Mouse (Mus musculus): ENCODE results near the gene Scarb2. TPM values are rescaled to one million over a fixed set of nuclear protein-coding genes. Genes with fewer than 3 reads are reported as not detected.

The Scarb2 gene
- polyA plus RNA-seq, 1 experiment from 2014 or later, result 15.6 TPM

- H3K4me3 ChIP-seq (ENCODE audit: control insufficient read depth in 1 of 2, insufficient read depth in 1 of 2, low read depth in 1 of 2, low read length in 2 of 2), result no peak overlapping the region
- no peak for ATAC-seq (ENCODE audit: insufficient number of reproducible peaks, insufficient read depth, low FRiP score, low read depth)
Observed at GRCm38 (mm10) chr5:92472863-92473262, 33.8 kb downstream of the Scarb2 start.

GRCm38 (mm10) chr5:92471531-92471930, 35.1 kb downstream of the Scarb2 start:
- Histone ChIP-seq H3K36me3 (ENCODE audit: control insufficient read depth, insufficient read depth, low read length) (0 out of 2 replicates have a peak, but pooled peaks cover 7% of the 10 kb centered on the region), H3K27ac (replicated peaks in 1 of 2; ENCODE audit: control insufficient read depth in 1 of 2, insufficient read depth in 1 of 2, low read depth in 2 of 2, low read length in 2 of 2) (no peak overlapping the region), H3K27me3 (ENCODE audit: control insufficient read depth, insufficient read depth, low read length) (no peaks in the 10 kb centered on the region), H3K4me3 (ENCODE audit: control insufficient read depth in 1 of 2, insufficient read depth in 1 of 2, low read depth in 1 of 2, low read length in 2 of 2) (no peak overlapping the region), H3K9me3 (ENCODE audit: control insufficient read depth, low read length) (no peaks in the 10 kb centered on the region), H3K9ac (ENCODE audit: low read length) (no peak overlapping the region), H3K4me2 (ENCODE audit: low read length) (no peak overlapping the region), H3K4me1 (ENCODE audit: control insufficient read depth in 2 of 2, insufficient read depth in 2 of 2, low read length in 2 of 2) (peaks cover 21 to 33% of the 10 kb centered on the region in 2 experiments)
- no peak for ATAC-seq (ENCODE audit: insufficient number of reproducible peaks, insufficient read depth, low FRiP score, low read depth)
- WGBS, result 82% methylated on average over 4 of the region's 4 CpGs

More at GRCm38 (mm10) chr5:92472863-92473262, 33.8 kb downstream of the Scarb2 start:
- H3K9ac ChIP-seq (ENCODE audit: low read length), result no peak overlapping the region
- peaks cover 17 to 21% of the 10 kb centered on the region in 2 experiments for H3K4me1 ChIP-seq (ENCODE audit: control insufficient read depth in 2 of 2, insufficient read depth in 2 of 2, low read length in 2 of 2)
- WGBS, result 77% methylated on average over 5 of the region's 5 CpGs
- H3K27ac ChIP-seq (replicated peaks in 1 of 2; ENCODE audit: control insufficient read depth in 1 of 2, insufficient read depth in 1 of 2, low read depth in 2 of 2, low read length in 2 of 2), result no peak overlapping the region
- H3K4me2 ChIP-seq (ENCODE audit: low read length), result no peak overlapping the region
- H3K36me3 ChIP-seq (ENCODE audit: control insufficient read depth, insufficient read depth, low read length), result 0 out of 2 replicates have a peak, but pooled peaks cover 7% of the 10 kb centered on the region
- H3K27me3 ChIP-seq (ENCODE audit: control insufficient read depth, insufficient read depth, low read length), result no peaks in the 10 kb centered on the region
- no peaks in the 10 kb centered on the region for H3K9me3 ChIP-seq (ENCODE audit: control insufficient read depth, low read length)

GRCm38 (mm10) chr5:92469201-92470130, 37.2 kb downstream of the Scarb2 start:
- Histone ChIP-seq H3K36me3 (ENCODE audit: control insufficient read depth, insufficient read depth, low read length) (0 out of 2 replicates have a peak, but pooled peaks cover 10% of the 10 kb centered on the region), H3K9me3 (ENCODE audit: control insufficient read depth, low read length) (no peaks in the 10 kb centered on the region), H3K27ac (replicated peaks in 1 of 2; ENCODE audit: control insufficient read depth in 1 of 2, insufficient read depth in 1 of 2, low read depth in 2 of 2, low read length in 2 of 2) (peak overlapping the region; percentile 57 to 77), H3K4me1 (ENCODE audit: control insufficient read depth in 2 of 2, insufficient read depth in 2 of 2, low read length in 2 of 2) (peaks cover 21 to 33% of the 10 kb centered on the region in 2 experiments), H3K9ac (ENCODE audit: low read length) (no peak overlapping the region), H3K4me3 (ENCODE audit: control insufficient read depth in 1 of 2, insufficient read depth in 1 of 2, low read depth in 1 of 2, low read length in 2 of 2) (no peak overlapping the region), H3K4me2 (ENCODE audit: low read length) (0 out of 2 replicates have a peak overlapping the region, but pooled peaks have one; percentile 1), H3K27me3 (ENCODE audit: control insufficient read depth, insufficient read depth, low read length) (no peaks in the 10 kb centered on the region)
- peak; percentile 55; the same call in 1 of the 2 replicates for ATAC-seq (ENCODE audit: insufficient number of reproducible peaks, insufficient read depth, low FRiP score, low read depth)
- 52% methylated on average over 18 of the region's 18 CpGs for WGBS

- Histone ChIP-seq H3K9ac (ENCODE audit: low read length) (no peak overlapping the region), H3K27me3 (ENCODE audit: control insufficient read depth, insufficient read depth, low read length) (no peaks in the 10 kb centered on the region), H3K4me1 (ENCODE audit: control insufficient read depth in 2 of 2, insufficient read depth in 2 of 2, low read length in 2 of 2) (peaks cover 21 to 33% of the 10 kb centered on the region in 2 experiments), H3K4me2 (ENCODE audit: low read length) (no peak overlapping the region), H3K36me3 (ENCODE audit: control insufficient read depth, insufficient read depth, low read length) (0 out of 2 replicates have a peak, but pooled peaks cover 10% of the 10 kb centered on the region), H3K27ac (replicated peaks in 1 of 2; ENCODE audit: control insufficient read depth in 1 of 2, insufficient read depth in 1 of 2, low read depth in 2 of 2, low read length in 2 of 2) (peak overlapping the region in 1 of 2 experiments; percentile 35; a peak in 2 of 4 replicates), H3K9me3 (ENCODE audit: control insufficient read depth, low read length) (no peaks in the 10 kb centered on the region), H3K4me3 (ENCODE audit: control insufficient read depth in 1 of 2, insufficient read depth in 1 of 2, low read depth in 1 of 2, low read length in 2 of 2) (no peak overlapping the region)
- ATAC-seq (ENCODE audit: insufficient number of reproducible peaks, insufficient read depth, low FRiP score, low read depth), result no peak
- 45% methylated on average over 6 of the region's 6 CpGs for WGBS
Observed at GRCm38 (mm10) chr5:92468234-92468633, 38.4 kb downstream of the Scarb2 start.

GRCm38 (mm10) chr5:92467102-92467766, 39.4 kb downstream of the Scarb2 start:
- Histone ChIP-seq H3K4me3 (ENCODE audit: control insufficient read depth in 1 of 2, insufficient read depth in 1 of 2, low read depth in 1 of 2, low read length in 2 of 2) (no peak overlapping the region), H3K27ac (replicated peaks in 1 of 2; ENCODE audit: control insufficient read depth in 1 of 2, insufficient read depth in 1 of 2, low read depth in 2 of 2, low read length in 2 of 2) (peak overlapping the region; percentile 24 to 35; a peak in 3 of 4 replicates), H3K4me2 (ENCODE audit: low read length) (0 out of 2 replicates have a peak overlapping the region, but pooled peaks have one; percentile 2), H3K4me1 (ENCODE audit: control insufficient read depth in 2 of 2, insufficient read depth in 2 of 2, low read length in 2 of 2) (peaks cover 21 to 33% of the 10 kb centered on the region in 2 experiments), H3K9me3 (ENCODE audit: control insufficient read depth, low read length) (no peaks in the 10 kb centered on the region), H3K9ac (ENCODE audit: low read length) (no peak overlapping the region), H3K36me3 (ENCODE audit: control insufficient read depth, insufficient read depth, low read length) (0 out of 2 replicates have a peak, but pooled peaks cover 10% of the 10 kb centered on the region), H3K27me3 (ENCODE audit: control insufficient read depth, insufficient read depth, low read length) (no peaks in the 10 kb centered on the region)
- WGBS, result 61% methylated on average over 8 of the region's 8 CpGs
- ATAC-seq (ENCODE audit: insufficient number of reproducible peaks, insufficient read depth, low FRiP score, low read depth), result peak; percentile 13; the same call in 1 of the 2 replicates

- WGBS, result 88% methylated on average over 5 of the region's 5 CpGs
- H3K27ac ChIP-seq (replicated peaks in 1 of 2; ENCODE audit: control insufficient read depth in 1 of 2, insufficient read depth in 1 of 2, low read depth in 2 of 2, low read length in 2 of 2), result no peak overlapping the region
- peaks cover 21 to 33% of the 10 kb centered on the region in 2 experiments for H3K4me1 ChIP-seq (ENCODE audit: control insufficient read depth in 2 of 2, insufficient read depth in 2 of 2, low read length in 2 of 2)
- no peaks in the 10 kb centered on the region for H3K9me3 ChIP-seq (ENCODE audit: control insufficient read depth, low read length)
- no peak overlapping the region for H3K9ac ChIP-seq (ENCODE audit: low read length)
- no peak overlapping the region for H3K4me3 ChIP-seq (ENCODE audit: control insufficient read depth in 1 of 2, insufficient read depth in 1 of 2, low read depth in 1 of 2, low read length in 2 of 2)
- peaks cover 17% of the 10 kb centered on the region for H3K36me3 ChIP-seq (ENCODE audit: control insufficient read depth, insufficient read depth, low read length)
- H3K4me2 ChIP-seq (ENCODE audit: low read length), result no peak overlapping the region
- H3K27me3 ChIP-seq (ENCODE audit: control insufficient read depth, insufficient read depth, low read length), result no peaks in the 10 kb centered on the region
- no peak for ATAC-seq (ENCODE audit: insufficient number of reproducible peaks, insufficient read depth, low FRiP score, low read depth)
Observed at GRCm38 (mm10) chr5:92465511-92465910, 41.1 kb downstream of the Scarb2 start.

- Histone ChIP-seq H3K27me3 (ENCODE audit: control insufficient read depth, insufficient read depth, low read length) (no peaks in the 10 kb centered on the region), H3K9ac (ENCODE audit: low read length) (no peak overlapping the region), H3K27ac (replicated peaks in 1 of 2; ENCODE audit: control insufficient read depth in 1 of 2, insufficient read depth in 1 of 2, low read depth in 2 of 2, low read length in 2 of 2) (no peak overlapping the region), H3K4me3 (ENCODE audit: control insufficient read depth in 1 of 2, insufficient read depth in 1 of 2, low read depth in 1 of 2, low read length in 2 of 2) (no peak overlapping the region), H3K4me2 (ENCODE audit: low read length) (no peak overlapping the region), H3K9me3 (ENCODE audit: control insufficient read depth, low read length) (no peaks in the 10 kb centered on the region), H3K4me1 (ENCODE audit: control insufficient read depth in 2 of 2, insufficient read depth in 2 of 2, low read length in 2 of 2) (0 out of 4 replicates have a peak, but pooled peaks cover 2% of the 10 kb centered on the region in 2 experiments), H3K36me3 (ENCODE audit: control insufficient read depth, insufficient read depth, low read length) (peaks cover 47% of the 10 kb centered on the region)
- WGBS, result 16% methylated on average over 5 of the region's 5 CpGs
- ATAC-seq (ENCODE audit: insufficient number of reproducible peaks, insufficient read depth, low FRiP score, low read depth), result no peak
Observed at GRCm38 (mm10) chr5:92461321-92461720, 45.3 kb downstream of the Scarb2 start.

Measured in heart, embryonic 14.5 days (tissue).